Mouse (Mus musculus): ENCODE data around the gene Gsg1l. TPM values are rescaled to one million over a fixed set of nuclear protein-coding genes. Genes with fewer than 3 reads are reported as not detected.

Gsg1l gene
- total RNA-seq, 2 experiments from 2014 or later = 18.6 to 19.5 TPM

DNA sequence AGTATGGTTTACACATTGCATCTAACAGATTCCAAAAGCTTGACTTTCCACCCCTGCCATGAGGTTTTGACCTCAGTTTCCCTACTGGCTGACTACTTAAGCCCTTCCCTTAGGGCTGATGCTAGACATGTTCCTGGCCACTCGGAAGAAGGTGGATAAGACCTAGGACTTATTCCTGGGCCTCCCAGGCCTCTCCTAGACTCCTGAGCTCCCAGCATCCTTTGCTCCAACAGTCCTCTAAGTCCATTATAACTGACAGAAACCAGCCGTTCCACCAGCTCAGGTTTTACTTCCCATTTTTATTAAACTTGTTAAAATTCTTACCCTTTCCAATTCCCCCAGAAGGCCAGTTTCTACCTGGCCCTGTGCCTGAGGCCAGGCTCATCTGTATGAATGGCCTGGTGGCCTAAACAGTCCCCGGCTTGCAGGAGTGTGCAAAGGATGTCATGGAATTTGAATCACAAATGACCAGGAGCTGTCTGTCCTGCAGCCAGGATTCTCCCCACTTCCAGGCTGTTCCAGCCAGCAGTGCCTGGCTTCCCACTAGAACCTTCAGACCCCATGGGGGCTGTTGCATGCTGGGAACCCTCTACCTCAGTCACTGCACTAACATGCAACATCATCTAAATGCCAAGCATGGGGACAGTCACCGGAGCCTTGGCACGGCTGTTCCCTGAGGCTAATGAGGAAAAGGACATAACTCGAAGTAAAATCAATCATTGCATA is 139.7 kb downstream of the Gsg1l start:
- DNase-seq (ENCODE audit: low spot score in 2 of 2) = no peak

DNA sequence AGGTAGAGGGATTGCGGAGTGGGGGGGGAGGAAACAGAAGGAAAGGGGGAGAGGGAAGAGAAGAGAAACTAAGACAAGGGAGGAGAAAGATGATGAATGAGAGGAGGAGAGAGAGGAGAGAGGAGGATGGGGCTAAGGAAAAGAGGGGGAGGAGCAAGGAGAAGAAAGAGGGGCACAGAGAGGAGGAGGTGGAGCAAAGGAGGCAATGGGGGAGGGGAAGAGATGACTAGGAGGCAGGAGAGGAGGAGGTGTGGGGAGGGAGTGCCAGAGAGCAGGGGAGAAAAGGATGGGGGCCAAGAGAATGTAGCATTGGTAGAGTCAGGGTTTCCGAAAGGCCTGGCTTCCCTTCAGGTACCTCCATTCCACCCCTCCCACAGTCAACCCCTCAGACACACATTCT is 147.9 kb downstream of the Gsg1l start:
- DNase-seq (ENCODE audit: low spot score in 2 of 2) = no peak

DNA sequence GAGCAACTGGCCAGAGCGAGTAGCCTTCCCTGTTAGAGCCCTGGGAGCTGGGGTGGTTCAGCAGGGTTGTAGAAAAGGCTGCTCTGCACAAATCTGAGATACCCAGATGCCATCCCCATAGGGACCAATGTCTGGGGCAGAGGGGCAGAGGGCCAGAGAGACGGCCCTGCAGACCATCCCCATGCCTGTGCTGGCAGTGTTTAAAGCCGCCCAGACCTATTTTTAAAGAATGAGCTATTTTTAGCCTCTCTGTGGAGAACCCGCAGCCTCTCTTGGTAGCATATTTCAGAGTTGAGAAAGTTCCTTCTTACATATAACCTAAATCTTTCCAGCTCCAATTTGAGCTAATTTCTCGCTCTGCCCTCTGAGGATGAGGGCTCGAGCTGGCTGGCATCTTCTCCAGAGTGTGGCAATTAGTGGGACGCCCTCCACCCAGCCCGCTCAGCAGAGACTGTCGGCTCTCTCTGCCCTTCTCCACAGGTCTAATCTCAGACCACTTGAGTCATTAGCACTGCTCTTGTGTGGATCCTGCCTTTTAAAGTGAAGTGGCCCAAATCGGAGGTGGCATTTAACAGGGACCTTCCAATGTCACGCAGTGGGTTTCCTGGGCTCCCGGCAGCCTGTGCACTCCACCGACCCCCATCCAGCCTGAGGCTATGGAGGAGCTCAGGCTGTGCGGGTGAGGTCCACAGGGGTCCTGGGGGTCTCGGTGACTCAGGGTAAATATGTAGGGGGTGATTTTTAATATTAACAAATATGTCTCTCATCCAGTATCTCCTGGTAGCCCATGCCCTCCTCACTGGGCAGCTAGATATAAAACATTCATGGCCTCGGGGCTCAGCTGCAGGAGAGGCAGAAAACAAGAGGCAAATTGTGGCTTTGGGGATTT is 148.6 kb downstream of the Gsg1l start:
- no peak for DNase-seq (ENCODE audit: low spot score in 2 of 2)

DNA sequence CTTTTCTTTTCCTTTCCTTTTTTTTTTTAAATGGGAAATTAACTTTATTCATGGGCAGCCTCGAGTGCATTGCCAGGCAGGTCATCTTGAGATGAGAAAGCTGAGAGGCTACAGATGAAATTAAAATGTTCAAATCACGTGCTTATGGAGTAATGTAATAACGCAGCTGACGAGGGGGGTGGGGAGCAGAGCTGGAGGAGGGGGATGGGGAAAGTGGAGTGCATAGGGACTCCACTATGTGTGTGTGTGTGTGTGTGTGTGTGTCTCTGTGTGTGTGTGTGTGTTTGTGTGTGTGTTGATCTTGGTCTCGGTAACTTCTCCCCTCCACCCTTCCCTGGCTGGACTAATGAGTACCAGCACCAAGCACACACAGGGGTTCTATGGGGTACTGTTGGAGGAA is 150.6 kb downstream of the Gsg1l start:
- no peak for DNase-seq (ENCODE audit: low spot score in 2 of 2)

DNA sequence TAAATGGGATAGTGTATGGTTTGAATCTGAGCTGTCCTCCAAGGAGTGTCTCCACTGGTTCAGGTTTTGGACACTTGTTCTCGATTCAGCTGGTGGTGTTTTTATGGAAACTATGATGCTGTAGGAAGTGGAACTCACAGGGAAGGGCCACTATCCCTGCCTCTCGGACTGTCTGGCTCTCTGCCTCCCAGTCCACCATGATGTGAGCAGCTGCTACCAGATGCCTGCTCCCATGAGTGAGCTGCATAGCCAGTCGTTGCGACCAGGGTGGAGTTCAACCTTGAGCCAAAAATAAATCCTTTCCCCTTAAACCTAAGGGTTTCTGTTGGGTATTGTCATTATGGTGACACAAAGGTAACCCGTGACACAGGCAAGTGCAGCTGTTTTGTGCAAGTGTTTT is 158.2 kb downstream of the Gsg1l start:
- DNase-seq (ENCODE audit: low spot score in 2 of 2) = no peak

DNA sequence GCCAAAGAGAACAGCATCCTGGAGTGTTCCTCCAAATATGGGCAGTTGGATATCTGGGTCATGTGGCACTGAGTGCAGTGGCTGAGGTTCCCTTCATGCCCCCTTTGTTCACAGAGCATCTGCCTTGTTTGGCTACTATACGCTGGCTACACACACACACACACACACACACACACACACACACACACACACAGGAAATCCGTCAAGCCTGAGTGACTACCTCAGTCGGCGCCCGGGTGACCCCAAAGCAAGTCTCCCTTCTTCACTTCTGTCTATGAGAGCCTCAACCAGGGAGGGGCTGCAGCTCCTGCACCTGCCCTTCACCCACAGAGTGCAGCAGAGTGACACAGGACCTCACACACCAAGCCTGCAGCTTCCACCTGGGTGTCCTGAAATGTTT is 161.4 kb downstream of the Gsg1l start:
- no peak for DNase-seq (ENCODE audit: low spot score in 2 of 2)

DNA sequence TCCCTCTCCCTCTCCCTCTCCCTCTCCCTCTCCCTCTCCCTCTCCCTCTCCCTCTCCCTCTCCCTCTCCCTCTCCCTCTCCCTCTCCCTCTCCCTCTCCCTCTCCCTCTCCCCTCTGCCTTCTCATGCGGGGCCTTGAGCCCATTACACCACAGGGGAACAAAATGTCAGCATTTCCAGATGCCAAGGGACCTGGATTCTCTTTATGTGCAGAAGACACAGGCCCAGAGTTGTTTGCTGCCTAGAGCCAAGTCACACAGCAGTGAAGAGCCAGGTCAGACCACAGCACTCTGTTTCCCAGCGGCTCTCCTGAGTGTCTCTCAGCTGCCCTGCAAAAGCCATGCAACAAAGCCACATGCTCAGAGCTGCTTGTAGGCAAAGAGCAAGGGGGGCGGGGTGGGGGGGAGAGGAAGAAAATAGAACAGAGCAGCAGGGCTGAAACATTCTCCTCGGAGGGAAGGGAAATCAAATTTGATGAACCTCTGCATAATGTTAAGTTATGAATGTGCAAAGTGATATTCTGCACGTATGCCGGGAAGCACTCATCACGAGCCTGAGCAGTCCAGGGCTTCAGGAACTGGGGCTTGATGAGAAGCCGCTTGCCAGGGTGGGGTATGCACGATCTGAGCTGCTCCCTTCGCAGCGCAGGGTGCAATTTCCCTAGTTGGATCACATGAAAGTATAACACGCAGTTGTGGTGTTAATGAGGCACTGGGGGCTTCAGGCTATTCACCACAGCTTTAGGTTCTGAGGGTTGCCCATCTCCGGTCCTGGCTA is 181.6 kb downstream of the Gsg1l start:
- DNase-seq (ENCODE audit: low spot score in 2 of 2) = no peak

DNA sequence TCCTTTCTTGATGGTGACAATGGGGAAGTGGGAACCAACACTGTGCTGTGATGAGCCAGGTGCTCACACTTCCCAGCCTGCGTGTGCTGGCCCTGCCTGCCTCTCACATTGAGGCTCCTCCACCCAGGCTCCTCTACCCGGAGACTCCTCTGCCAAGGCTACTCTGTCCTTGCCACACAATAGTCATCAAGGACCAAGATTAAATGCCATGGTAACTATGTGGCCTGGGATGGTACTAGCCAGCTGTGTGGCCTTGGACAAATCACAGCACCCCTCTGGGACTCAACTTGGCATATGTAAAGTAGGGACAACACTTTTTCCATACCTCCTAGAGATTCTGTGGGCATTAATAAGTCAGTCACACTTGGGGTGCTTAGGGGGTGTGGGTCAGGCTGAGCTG is 182.3 kb downstream of the Gsg1l start:
- no peak for DNase-seq (ENCODE audit: low spot score in 2 of 2)

DNA sequence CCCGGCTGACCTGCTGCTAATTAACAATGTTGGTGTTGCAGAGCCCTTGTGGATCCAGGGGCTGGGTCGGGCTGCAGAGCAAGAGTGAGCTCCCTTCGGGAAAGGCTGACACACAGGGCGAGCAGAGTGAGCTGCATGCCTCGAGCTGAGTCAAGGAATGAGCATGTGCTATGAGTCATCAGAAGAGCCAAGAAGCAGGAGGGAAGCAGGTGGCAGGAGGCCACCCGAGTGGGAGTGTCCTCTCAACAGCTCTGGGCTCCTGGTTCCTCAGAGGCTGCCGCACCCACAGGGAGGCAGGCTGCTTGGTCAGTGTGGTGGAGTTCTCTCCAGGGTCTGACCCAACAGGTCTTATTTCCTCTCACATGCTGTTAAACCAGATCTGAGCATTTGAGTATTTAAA is 183.2 kb downstream of the Gsg1l start:
- peak; percentile 56 to 76 for DNase-seq (ENCODE audit: low spot score in 2 of 2)

DNA sequence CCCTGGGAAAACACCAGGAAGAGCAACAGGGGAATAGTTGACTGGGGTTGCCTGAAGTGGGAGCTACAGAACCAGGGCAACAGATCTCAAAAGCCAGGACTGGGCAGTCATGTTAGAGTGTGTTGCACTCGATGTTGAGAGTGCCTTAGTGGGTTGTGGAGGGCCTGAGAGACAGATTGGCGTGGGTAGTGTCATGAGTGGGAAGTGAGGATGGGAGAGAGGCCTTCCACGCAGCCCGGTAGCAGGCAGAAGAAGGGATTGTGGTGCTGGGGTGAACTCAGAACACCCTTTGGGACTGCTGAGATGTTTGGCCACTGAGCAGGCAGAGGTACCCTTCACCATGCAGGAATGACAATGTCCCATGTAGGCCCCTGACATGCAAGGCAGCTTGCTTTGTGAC is 185.2 kb downstream of the Gsg1l start:
- no peak for DNase-seq (ENCODE audit: low spot score in 2 of 2)

DNA sequence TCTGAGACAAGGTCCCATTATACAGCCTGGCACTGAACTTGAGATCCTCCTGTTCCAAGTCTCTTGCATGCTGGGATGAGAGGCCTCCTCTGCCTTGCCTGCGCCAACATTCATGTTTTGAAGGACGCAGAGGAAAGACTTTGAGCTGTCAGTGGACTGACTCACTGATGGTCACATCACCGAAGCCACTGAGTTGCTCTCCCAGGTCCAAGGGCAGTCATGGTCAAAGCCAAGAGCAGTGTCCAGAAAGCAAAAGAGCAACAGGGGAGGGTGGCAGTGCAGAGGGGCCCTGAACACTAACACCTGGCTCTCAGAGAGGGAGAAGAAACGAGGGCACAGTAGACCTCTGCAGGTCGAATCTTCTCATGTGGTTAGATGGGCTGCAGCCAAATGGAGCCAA is 188.6 kb downstream of the Gsg1l start:
- no peak for DNase-seq (ENCODE audit: low spot score in 2 of 2)

DNA sequence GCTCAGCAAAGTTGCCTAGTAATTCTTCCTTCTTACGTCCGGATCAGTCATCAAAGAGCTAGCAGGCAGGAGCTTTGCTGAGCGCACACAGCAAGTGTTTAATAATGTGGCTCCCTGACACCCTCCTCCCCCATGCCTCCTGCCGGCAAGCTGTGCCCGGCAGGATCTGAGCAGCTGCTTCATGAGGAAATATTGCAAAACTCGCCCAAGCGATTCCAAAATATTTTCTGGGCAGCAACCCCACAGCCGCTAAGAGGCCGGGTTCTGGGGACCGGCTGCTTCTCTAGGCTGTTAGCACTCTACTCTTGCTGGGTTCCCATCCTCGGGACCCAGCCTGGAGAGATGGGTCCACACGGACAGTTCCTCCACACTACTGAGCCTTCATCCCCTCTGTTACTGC is 193.8 kb downstream of the Gsg1l start:
- DNase-seq (ENCODE audit: low spot score in 2 of 2) = peak; percentile 82 to 91

DNA sequence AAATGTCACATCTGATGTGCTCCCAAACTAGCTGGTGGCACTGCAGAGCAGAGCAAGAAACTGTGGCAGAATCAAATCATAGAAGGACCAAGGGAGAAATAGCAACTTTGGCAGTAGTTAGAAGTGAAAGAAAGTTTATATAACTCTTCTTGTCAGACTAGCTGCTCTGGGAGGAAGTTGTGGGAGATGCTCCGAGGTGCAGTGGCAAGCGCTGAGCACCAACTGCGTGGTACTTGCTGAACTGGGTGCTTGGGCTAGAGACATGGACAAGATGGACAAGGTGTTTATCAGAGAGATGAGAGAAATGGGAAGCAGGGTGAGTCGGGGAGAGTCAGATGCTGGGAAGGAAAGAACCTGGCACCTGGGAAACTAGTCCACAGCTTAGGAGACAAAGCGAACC is 194.4 kb downstream of the Gsg1l start:
- DNase-seq (ENCODE audit: low spot score in 2 of 2) = no peak

DNA sequence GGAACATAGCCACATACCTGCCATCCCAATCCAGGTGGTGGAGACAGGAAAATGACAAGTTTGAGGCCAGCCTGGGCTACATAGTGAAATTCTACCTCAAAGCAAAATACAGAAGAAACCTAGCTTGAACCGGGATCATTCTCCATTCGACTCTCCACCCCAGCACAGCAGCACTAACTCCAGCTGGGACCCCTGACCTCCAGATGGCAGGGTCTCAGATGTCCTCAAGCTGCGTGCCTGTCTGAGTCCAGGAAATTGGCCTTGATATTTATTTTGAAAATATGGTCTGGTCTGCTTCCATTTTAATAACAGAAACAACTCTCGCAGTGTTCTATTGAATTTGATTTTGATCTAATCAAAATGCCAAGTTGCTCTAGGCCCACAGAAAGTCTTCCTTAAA is 195.1 kb downstream of the Gsg1l start:
- no peak for DNase-seq (ENCODE audit: low spot score in 2 of 2)

DNA sequence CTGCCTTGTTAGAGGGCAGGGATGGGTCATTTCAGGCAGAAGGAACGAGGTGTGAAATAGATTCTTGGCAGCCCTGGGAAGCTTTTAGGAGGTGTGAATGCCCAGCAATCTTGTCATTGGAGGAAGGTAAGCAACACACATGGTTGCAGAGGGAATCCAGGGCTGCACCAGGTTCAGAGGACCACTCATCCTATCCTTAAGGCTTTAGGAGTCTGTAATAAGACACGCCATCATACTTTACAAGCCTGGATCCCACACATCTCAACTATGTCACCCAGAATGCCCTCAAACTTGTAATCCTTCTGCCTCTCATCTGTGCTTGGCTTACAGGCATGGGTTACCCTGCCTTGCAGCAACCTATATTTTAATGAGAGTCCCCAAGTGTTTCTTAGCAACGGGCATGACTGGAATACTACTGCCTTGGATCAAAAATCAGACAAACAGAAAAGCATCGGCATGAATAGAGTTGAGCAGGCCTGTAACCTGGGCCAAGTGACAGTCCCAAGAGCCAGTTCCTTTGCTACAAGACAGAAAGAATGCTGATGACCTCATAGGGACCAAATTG is 196.0 kb downstream of the Gsg1l start:
- no peak for DNase-seq (ENCODE audit: low spot score in 2 of 2)

DNA sequence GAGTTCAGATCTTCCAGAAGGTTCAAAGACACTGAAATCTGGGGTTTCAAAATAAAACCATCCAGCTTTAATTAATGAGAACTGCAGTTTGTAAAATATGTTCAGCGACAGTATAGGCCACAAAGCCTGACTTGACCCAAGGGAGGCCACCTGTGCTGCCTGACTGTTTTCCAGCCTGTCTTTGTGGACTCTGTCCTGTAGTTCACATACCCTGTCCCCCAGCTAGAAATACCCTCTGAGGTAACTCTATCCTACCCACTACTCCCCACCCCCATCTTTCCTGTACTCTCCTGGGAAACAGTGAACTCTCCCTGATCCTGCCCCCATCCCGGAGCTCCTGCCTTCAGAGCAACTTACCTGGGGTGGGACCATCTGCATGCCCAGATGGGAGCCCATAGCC is 199.0 kb downstream of the Gsg1l start:
- no peak for DNase-seq (ENCODE audit: low spot score in 2 of 2)

DNA sequence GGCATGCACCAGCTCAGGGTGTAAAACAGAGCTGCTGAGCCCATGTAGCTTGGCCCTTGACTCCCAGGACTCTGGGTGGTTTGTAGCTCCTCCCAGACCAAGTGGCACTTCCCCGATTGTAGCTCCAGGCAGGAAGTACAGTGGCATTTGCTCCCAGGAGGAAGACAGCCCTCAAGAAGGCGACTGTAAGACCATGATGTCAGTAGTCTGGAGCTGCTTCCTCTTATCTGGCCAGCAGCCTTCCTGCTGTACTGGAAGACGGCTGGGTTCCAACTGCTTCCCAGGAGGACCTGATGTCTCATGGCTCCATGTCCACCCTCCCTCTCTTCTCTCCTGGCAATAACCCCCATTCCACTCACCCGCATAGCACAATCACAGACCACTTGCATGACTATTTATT is 204.2 kb downstream of the Gsg1l start:
- DNase-seq (ENCODE audit: low spot score in 2 of 2) = no peak

DNA sequence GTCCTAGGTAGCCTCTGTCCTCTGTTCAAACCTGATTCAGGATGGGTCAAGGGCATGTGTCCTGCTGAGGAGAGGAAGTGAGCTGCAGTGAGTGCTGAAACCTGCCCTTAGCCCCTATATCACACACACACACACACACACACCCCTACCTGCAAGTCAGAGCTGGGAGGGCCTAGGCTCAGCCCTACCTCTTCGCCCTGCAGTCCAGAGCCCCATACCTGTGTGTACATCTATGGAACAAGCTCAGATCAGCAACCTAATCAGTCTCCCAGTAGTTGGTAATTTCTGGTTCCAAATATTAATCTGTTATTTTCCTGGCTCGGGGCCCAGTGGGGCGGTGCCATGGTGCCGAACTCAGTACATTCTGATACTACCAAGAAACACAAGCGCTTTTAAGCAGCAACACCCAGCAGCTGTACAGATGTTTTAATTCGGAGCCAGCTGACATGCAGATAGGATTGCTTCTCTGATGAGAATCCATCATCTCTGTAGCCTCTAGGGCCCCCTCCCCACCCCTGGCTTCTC is 208.2 kb downstream of the Gsg1l start:
- peak in 1 of 2 experiments; percentile 43 for DNase-seq (ENCODE audit: low spot score in 2 of 2)

DNA sequence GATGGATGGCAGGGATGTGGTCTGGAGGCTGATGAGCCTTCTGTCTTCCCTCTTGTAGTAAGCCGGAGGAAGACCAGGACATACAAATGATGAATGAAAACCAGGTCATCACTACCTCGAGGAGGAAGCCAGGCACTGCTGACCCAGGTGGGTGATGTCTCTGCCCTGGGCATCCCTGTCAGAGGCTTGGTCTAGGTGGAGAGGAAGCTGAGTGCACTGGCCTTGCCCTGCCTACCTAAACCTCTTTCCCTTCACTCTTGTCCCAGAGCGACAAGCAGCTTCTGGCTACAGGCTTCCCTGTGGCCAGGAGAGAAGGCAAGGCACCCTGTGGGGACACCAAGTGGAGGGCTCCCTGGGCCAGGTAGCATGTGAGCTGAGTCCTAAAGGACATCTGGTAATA is 209.3 kb downstream of the Gsg1l start:
- DNase-seq (ENCODE audit: low spot score in 2 of 2) = no peak

DNA sequence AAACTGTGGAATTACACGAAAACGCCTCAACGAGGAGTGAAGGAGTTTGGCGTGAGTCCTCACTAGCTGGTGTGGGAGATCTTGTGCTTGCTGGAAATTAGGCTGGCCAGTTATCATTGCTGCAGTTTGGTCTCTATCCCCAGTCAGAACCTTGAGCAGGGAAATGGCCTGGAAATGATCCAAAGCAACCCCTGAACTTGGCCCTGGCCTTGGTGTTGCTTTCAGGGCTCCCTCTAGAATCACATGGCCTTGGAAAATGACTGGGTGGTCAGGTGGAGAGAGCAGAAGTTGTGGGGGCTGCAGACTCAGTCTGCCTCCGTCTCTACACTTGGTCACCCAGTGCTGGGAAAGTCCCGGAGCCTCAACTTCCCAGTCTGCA is 210.0 kb downstream of the Gsg1l start:
- DNase-seq (ENCODE audit: low spot score in 2 of 2) = no peak

DNA sequence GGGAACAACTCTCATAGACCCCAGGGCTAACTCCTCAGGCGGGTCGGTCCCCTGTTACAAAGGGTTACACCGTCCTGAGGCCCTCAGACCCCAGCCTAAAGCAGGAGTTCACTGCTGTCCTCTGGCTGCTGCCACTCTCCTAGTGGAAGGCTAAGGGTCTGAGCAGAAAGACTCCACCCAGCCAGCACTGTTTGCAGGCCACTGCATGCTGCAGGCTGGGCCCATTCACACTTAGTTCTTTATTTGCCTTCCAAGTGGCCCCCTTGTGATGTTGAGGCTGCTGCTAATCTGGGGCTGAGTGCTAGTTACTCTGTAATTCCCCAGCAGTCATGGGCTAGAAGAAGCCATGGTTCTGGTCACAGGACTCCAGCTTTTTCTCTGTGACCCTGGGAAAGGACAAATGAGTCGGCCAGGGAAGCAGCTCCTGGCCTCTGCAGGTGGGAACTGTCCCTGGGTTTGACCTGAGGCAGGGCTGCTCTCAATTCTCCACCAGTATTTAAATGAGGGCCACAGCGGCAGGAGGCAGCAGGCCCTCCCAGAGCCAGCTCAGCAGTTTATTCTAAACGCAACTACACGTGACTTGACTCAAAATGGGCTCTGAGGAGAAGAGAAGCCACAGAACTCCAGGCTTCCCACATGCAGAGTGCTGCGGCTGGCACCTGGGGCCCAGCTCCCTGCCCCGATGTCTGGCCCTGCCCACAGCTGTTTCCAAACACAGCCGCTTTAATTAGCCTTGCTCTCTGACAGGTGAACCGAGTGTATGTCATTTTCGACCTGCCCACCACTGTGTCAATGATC is 210.6 kb downstream of the Gsg1l start:
- no peak for DNase-seq (ENCODE audit: low spot score in 2 of 2)
